Mouse (Mus musculus) lung, embryonic 16.5 days (tissue): ENCODE results near the gene Serpine3. TPM values are rescaled to one million over a fixed set of nuclear protein-coding genes. Genes with fewer than 3 reads are reported as not detected.

Experiments
- ATAC-seq: fragments of 200-750 bp; cut with Nextera tagmentation; 2 replicates; pipeline ENCODE4 v1.8.0; 2017; ENCODE audit warnings: low read depth, mild to moderate bottlenecking, moderate library complexity
- H3K27ac ChIP-seq: fragments of 300-500 bp; sonication (generic); 2 replicates; pipeline ENCODE4 v1.5.1; 2014; ENCODE audit warnings: mild to moderate bottlenecking, control low read depth, low read length
- H3K27me3 ChIP-seq: fragments of 300-500 bp; sonication (generic); 2 replicates; pipeline ENCODE4 v1.6.1; 2014; ENCODE audit warnings: low read depth, low read length, mixed read lengths; ENCODE audit not compliant: control insufficient read depth, insufficient read depth
- H3K36me3 ChIP-seq: fragments of 300-500 bp; sonication (generic); 2 replicates; pipeline ENCODE4 v1.6.1; 2014; ENCODE audit warnings: low read length; ENCODE audit not compliant: control insufficient read depth, insufficient read depth
- H3K4me1 ChIP-seq: fragments of 300-500 bp; sonication (generic); replicated peaks from 2 replicates; pipeline ENCODE4 v1.6.1; 2014; ENCODE audit warnings: low read length, mixed read lengths; ENCODE audit not compliant: control insufficient read depth, insufficient read depth
- H3K4me2 ChIP-seq: fragments of 300-500 bp; sonication (generic); 2 replicates; pipeline ENCODE4 v1.6.1; 2014; ENCODE audit warnings: low read depth, low read length, control low read depth
- H3K4me3 ChIP-seq: fragments of 300-500 bp; sonication (generic); 2 replicates; pipeline ENCODE4 v1.5.1; 2014; ENCODE audit warnings: mild to moderate bottlenecking, low read length, control low read depth
- H3K9ac ChIP-seq: fragments of 300-500 bp; sonication (generic); 2 replicates; pipeline ENCODE4 v1.6.1; 2014; ENCODE audit warnings: low read length, control low read depth
- H3K9me3 ChIP-seq: fragments of 300-500 bp; sonication (generic); 2 replicates; pipeline ENCODE4 v1.6.1; 2016; ENCODE audit warnings: low read length; ENCODE audit not compliant: control insufficient read depth
- WGBS: fragments of 180-500 bp; shearing (Covaris S2); extraction: QIAGEN DNeasy Blood & Tissue Kit; methylation state at CpG from one replicate; pipeline ENCODE4 v1.1.7; 2014; 5-methylcytosine and 5-hydroxymethylcytosine counted together
- polyA plus RNA-seq: library from polyadenylated mRNA; unstranded; fragments of >200 nt; fragmentation: Nextera tagmentation; extraction: Ambion mirVana; gene quantifications from 2 replicates; pipeline ENCODE4 v1.2.1, GENCODE M21; 2015

The Serpine3 gene
- polyA plus RNA-seq, 1 experiment from 2014 or later: not detected

GRCm38 (mm10) chr14:62724560-62724959 lies 61.1 kb downstream of the Serpine3 start:
- H3K4me2 ChIP-seq: no peak overlapping the region
- no peak for ATAC-seq
- no peak overlapping the region for H3K9ac ChIP-seq
- H3K36me3 ChIP-seq: no peaks in the 10 kb centered on the region
- H3K9me3 ChIP-seq: no peaks in the 10 kb centered on the region
- no peaks in the 10 kb centered on the region for H3K4me1 ChIP-seq
- no peak overlapping the region for H3K4me3 ChIP-seq
- no peaks in the 10 kb centered on the region for H3K27me3 ChIP-seq
- H3K27ac ChIP-seq: no peak overlapping the region

GRCm38 (mm10) chr14:62731902-62732301 lies 68.4 kb downstream of the Serpine3 start:
- ATAC-seq: no peak
- 55% methylated on average over 1 of the region's 1 CpGs for WGBS
- no peaks in the 10 kb centered on the region for H3K27me3 ChIP-seq
- no peaks in the 10 kb centered on the region for H3K4me1 ChIP-seq
- H3K36me3 ChIP-seq: peaks cover 8% of the 10 kb centered on the region
- H3K9ac ChIP-seq: no peak overlapping the region
- H3K4me2 ChIP-seq: no peak overlapping the region
- H3K4me3 ChIP-seq: no peak overlapping the region
- H3K27ac ChIP-seq: no peak overlapping the region
- no peaks in the 10 kb centered on the region for H3K9me3 ChIP-seq

- 73% methylated on average over 2 of the region's 2 CpGs for WGBS
- Histone ChIP-seq H3K27ac (no peak overlapping the region), H3K9me3 (no peaks in the 10 kb centered on the region), H3K4me3 (no peak overlapping the region), H3K27me3 (no peaks in the 10 kb centered on the region), H3K4me1 (no peaks in the 10 kb centered on the region), H3K36me3 (peaks cover 8% of the 10 kb centered on the region), H3K4me2 (no peak overlapping the region), H3K9ac (no peak overlapping the region)
- no peak for ATAC-seq
Observed at GRCm38 (mm10) chr14:62733666-62734065, 70.2 kb downstream of the Serpine3 start.

GRCm38 (mm10) chr14:62735646-62736045 lies 72.2 kb downstream of the Serpine3 start:
- WGBS: 89% methylated on average over 1 of the region's 1 CpGs
- H3K4me2 ChIP-seq: no peak overlapping the region
- H3K9me3 ChIP-seq: no peaks in the 10 kb centered on the region
- H3K27ac ChIP-seq: no peak overlapping the region
- no peaks in the 10 kb centered on the region for H3K27me3 ChIP-seq
- no peak overlapping the region for H3K4me3 ChIP-seq
- peaks cover 9% of the 10 kb centered on the region for H3K36me3 ChIP-seq
- ATAC-seq: no peak
- no peak overlapping the region for H3K9ac ChIP-seq
- no peaks in the 10 kb centered on the region for H3K4me1 ChIP-seq

Other genes with a start within 250 kb of the Serpine3 start
- gene Gucy1b2, start 207.4 kb upstream of the Serpine3 start, polyA plus RNA-seq: 0.13 and 0.31 TPM in 2 replicates
- 5.9 and 7.3 TPM in 2 replicates for gene Fam124a, start 107.9 kb upstream of the Serpine3 start, polyA plus RNA-seq
- gene Gm4131, start 96.7 kb upstream of the Serpine3 start, polyA plus RNA-seq: not detected in 2 replicates
- 19.8 and 24.9 TPM in 2 replicates for gene Ints6, start 97.5 kb downstream of the Serpine3 start, polyA plus RNA-seq
- 7.0 and 7.7 TPM in 2 replicates for gene Wdfy2, start 174.0 kb downstream of the Serpine3 start, polyA plus RNA-seq